Mouse (Mus musculus) cortical plate, adult 2 months (tissue): ENCODE measurements around the gene Npl.

ENCODE experiments used
- CTCF ChIP-seq: fragments of 200-500 bp; IDR thresholded peaks from 2 replicates; pipeline ENCODE4 v1.5.1; 2011; ENCODE audit warnings: mild to moderate bottlenecking, control low read depth, low read length; ENCODE audit not compliant: insufficient read depth; ENCODE audit errors: extremely low read depth
- POLR2A ChIP-seq: fragments of 200-500 bp; IDR thresholded peaks from 2 replicates; pipeline ENCODE4 v1.6.1; 2011; ENCODE audit warnings: mild to moderate bottlenecking, low read length, control low read depth; ENCODE audit not compliant: insufficient read depth; ENCODE audit errors: extremely low read depth

GRCm38 (mm10) chr1:153489963-153490362, 59.9 kb downstream of the Npl start:
- no peak for TF ChIP-seq CTCF
- no peak for TF ChIP-seq POLR2A
